Mouse (Mus musculus) liver, embryonic 16.5 days (tissue): ENCODE results near the gene Rnf186. TPM values are rescaled to one million over a fixed set of nuclear protein-coding genes. Genes with fewer than 3 reads are reported as not detected.
A peak's percentile ranks its signal among the peaks of the same experiment; 100 is the strongest.
"Not testable (repeated sequence)": the region's sequence is repeated elsewhere in the genome, so short reads cannot be mapped to it uniquely, and the experiment has no call there.

Experiments
- ATAC-seq: fragments of 200-750 bp; cut with Nextera tagmentation; 2 replicates; pipeline ENCODE4 v1.8.0; 2017; ENCODE audit warnings: low read depth, mild to moderate bottlenecking, moderate number of reproducible peaks, moderate library complexity
- H3K27ac ChIP-seq: fragments of 300-500 bp; sonication (generic); 2 replicates; pipeline ENCODE4 v1.5.1; 2014; ENCODE audit warnings: mild to moderate bottlenecking, low read length
- H3K27me3 ChIP-seq: fragments of 300-500 bp; sonication (generic); 2 replicates; pipeline ENCODE4 v1.6.1; 2014; ENCODE audit warnings: low read depth, low read length, mixed read lengths; ENCODE audit not compliant: control insufficient read depth, insufficient read depth
- H3K36me3 ChIP-seq: fragments of 300-500 bp; sonication (generic); 2 replicates; pipeline ENCODE4 v1.6.1; 2014; ENCODE audit warnings: mild to moderate bottlenecking; ENCODE audit not compliant: control insufficient read depth, insufficient read depth
- H3K4me1 ChIP-seq: fragments of 300-500 bp; sonication (generic); 2 replicates; pipeline ENCODE4 v1.6.1; 2014; ENCODE audit warnings: low read depth, low read length, mixed read lengths; ENCODE audit not compliant: control insufficient read depth
- H3K4me2 ChIP-seq: fragments of 300-500 bp; sonication (generic); 2 replicates; pipeline ENCODE4 v1.6.1; 2014; ENCODE audit warnings: low read depth, low read length, mixed read lengths
- H3K4me3 ChIP-seq: fragments of 300-500 bp; sonication (generic); 2 replicates; pipeline ENCODE4 v1.5.1; 2014; ENCODE audit warnings: low read depth, mild to moderate bottlenecking, low read length
- H3K9ac ChIP-seq: fragments of 300-500 bp; sonication (generic); 2 replicates; pipeline ENCODE4 v1.6.1; 2014; ENCODE audit warnings: low read depth, low read length
- H3K9me3 ChIP-seq: fragments of 300-500 bp; sonication (generic); replicated peaks from 2 replicates; pipeline ENCODE4 v1.6.1; 2016; ENCODE audit warnings: low read length; ENCODE audit not compliant: control insufficient read depth
- WGBS: fragments of 180-500 bp; shearing (Covaris S2); extraction: QIAGEN DNeasy Blood & Tissue Kit; methylation state at CpG from one replicate; pipeline ENCODE4 v1.1.7; 2014; ENCODE audit not compliant: insufficient replicate concordance; 5-methylcytosine and 5-hydroxymethylcytosine counted together
- polyA plus RNA-seq: library from polyadenylated mRNA; unstranded; fragments of >200 nt; fragmentation: Nextera tagmentation; extraction: Ambion mirVana; gene quantifications from 2 replicates; pipeline ENCODE4 v1.2.1, GENCODE M21; 2015

The Rnf186 gene
- polyA plus RNA-seq, 1 experiment from 2014 or later = 1.1 TPM

- not testable (repeated sequence) for ATAC-seq, H3K9me3 ChIP-seq, H3K27me3 ChIP-seq, H3K4me3 ChIP-seq, H3K4me2 ChIP-seq, H3K9ac ChIP-seq, H3K4me1 ChIP-seq, H3K36me3 ChIP-seq, H3K27ac ChIP-seq
- WGBS = 66% methylated on average over 2 of the region's 2 CpGs
Measured at GRCm38 (mm10) chr4:138974540-138974939, 7.6 kb downstream of the Rnf186 start.

DNA sequence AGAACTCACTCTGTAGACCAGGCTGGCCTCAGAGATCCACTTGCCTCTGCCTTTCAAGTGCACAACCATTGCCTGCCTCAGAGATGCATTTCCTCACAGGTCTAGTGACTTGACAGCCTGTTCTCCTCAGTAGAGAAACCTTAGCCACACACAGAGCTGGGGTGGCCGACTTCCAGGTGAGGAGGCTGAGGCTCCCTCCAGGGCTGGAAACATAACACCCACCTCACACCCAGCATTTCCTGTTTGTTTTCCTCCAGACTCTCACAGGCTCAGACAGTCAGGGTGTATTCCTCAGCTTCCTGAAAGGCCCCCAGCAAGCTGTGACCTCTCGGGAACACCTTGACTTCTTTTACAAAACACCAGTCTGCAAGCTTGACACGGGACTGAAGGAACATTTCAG lies 8.3 kb downstream of the Rnf186 start:
- H3K27ac ChIP-seq = no peak overlapping the region

DNA sequence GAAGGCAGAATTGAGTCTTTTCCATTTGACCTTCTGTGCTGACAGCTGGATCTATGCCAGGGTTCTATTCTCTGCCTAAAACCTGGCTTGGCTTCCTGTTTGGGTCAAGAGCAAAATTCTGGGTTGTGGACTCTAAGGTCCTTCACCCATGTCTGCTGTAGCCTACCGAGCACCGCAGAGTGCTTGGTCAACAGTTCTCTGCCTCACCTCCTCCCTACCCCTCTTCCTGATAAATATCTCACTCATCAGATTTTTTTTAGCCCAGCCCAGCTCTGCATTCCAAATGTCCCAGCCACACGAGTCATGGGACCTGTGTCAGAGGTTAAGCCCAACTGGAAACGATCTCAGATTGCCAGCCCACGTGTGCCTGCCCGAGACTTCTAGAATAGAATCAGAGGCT lies 9.1 kb downstream of the Rnf186 start:
- no peak for ATAC-seq
- H3K36me3 ChIP-seq = no peaks in the 10 kb centered on the region
- peaks cover 7% of the 10 kb centered on the region; the same call in 1 of the 2 replicates for H3K4me1 ChIP-seq
- no peak overlapping the region for H3K4me2 ChIP-seq
- H3K4me3 ChIP-seq = no peak overlapping the region
- H3K9ac ChIP-seq = no peak overlapping the region
- H3K27ac ChIP-seq = no peak overlapping the region
- H3K27me3 ChIP-seq = no peaks in the 10 kb centered on the region
- 63% methylated on average over 6 of the region's 6 CpGs for WGBS
- no peaks in the 10 kb centered on the region for H3K9me3 ChIP-seq

More for the DNA sequence above, 8.3 kb downstream of the Rnf186 start:
- WGBS = 43% methylated on average over 3 of the region's 3 CpGs
- no peak overlapping the region for H3K9ac ChIP-seq
- H3K36me3 ChIP-seq = no peaks in the 10 kb centered on the region
- H3K9me3 ChIP-seq = no peaks in the 10 kb centered on the region
- H3K4me1 ChIP-seq = peaks cover 7% of the 10 kb centered on the region; the same call in 1 of the 2 replicates
- no peaks in the 10 kb centered on the region for H3K27me3 ChIP-seq
- H3K4me2 ChIP-seq = no peak overlapping the region
- H3K4me3 ChIP-seq = no peak overlapping the region
- ATAC-seq = no peak

- Histone ChIP-seq H3K36me3 (no peaks in the 10 kb centered on the region), H3K27me3 (no peaks in the 10 kb centered on the region), H3K4me2 (no peak overlapping the region), H3K27ac (no peak overlapping the region), H3K9me3 (no peaks in the 10 kb centered on the region), H3K9ac (no peak overlapping the region), H3K4me1 (no peaks in the 10 kb centered on the region), H3K4me3 (no peak overlapping the region)
- no peak for ATAC-seq
- WGBS = 73% methylated on average over 8 of the region's 8 CpGs
Measured at GRCm38 (mm10) chr4:138980021-138980420, 13.1 kb downstream of the Rnf186 start.

DNA sequence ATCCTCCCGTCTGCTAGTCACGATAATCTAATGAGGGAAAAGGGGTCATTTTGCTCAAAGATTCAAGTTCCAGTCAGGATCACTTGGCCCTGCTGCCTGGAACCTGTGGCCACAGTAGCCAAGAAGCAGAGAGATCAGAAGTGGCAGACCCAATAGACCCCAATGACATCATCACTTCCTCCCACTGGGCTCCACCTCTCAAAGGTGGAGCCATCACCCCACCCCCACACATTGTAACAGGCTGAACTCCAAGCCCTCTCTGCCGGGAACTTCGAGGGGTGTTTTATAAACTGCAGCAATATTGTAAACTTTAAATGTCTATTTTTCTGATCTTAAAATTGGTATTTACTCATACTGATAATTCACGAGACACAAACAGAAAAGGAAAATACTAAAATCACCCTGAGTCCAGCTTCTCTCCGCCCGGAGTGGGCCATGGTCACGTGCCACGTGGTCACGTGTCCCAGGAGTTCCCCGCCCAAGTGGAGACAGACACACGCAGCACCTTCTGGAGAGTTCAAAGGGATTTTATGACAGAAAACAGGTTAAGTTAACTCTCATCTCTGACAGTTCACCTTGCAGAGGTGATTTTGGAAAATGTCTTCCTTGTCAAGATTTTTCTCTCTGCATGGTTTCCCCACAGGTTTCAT lies 14.0 kb downstream of the Rnf186 start:
- WGBS = 30% methylated on average over 12 of the region's 12 CpGs
- no peaks in the 10 kb centered on the region; the same call in 1 of the 2 replicates for H3K4me1 ChIP-seq
- no peaks in the 10 kb centered on the region for H3K36me3 ChIP-seq
- no peak overlapping the region for H3K4me2 ChIP-seq
- ATAC-seq = 0 out of 2 replicates have a peak, but pooled peaks have one; percentile 43
- no peaks in the 10 kb centered on the region for H3K9me3 ChIP-seq
- H3K27me3 ChIP-seq = no peaks in the 10 kb centered on the region
- no peak overlapping the region for H3K27ac ChIP-seq
- no peak overlapping the region for H3K9ac ChIP-seq
- no peak overlapping the region for H3K4me3 ChIP-seq

DNA sequence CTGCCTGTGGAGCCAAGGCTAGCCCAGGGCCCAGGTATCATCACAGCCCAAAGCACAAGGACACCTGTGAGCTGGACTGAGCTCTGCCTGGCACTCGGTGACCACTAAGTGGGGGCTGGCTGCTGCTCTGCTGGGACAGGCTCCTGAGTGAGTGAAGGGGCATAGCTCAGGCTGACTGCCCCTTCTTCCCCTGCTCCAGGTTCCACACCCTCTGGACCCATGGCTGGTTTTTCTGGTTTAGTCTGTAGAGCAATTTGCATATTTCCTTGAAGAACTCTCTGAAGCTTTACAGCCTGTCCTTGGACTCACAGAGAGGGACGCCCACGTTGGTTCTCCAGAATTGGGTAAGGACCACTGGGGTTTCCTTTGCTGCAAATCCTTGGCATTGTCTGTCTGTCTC lies 16.5 kb downstream of the Rnf186 start:
- 70% methylated on average over 3 of the region's 3 CpGs for WGBS
- no peaks in the 10 kb centered on the region; the same call in 1 of the 2 replicates for H3K4me1 ChIP-seq
- H3K9ac ChIP-seq = no peak overlapping the region
- no peak overlapping the region for H3K27ac ChIP-seq
- H3K4me3 ChIP-seq = no peak overlapping the region
- ATAC-seq = no peak
- H3K9me3 ChIP-seq = no peaks in the 10 kb centered on the region
- no peaks in the 10 kb centered on the region for H3K36me3 ChIP-seq
- H3K27me3 ChIP-seq = no peaks in the 10 kb centered on the region
- no peak overlapping the region for H3K4me2 ChIP-seq

DNA sequence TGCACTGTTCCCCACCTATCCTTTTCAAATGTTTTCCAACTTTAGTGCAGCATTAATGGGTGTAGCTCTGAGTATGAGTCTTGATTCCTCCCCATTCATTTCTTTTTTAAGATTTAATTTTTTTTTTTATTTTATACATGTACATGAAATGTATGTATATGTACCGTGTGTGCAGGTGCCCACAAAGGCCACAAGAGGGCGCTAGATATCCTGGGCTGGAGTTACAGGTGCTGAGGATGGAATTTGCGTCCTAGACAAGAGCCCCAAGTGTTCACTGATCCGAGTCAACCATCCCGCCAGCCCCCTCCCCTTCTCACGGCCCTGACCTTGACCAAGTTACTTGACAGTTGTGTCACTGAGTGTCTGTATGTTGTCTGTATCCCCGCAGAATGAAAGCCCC lies 17.8 kb downstream of the Rnf186 start:
- H3K9ac ChIP-seq = no peak overlapping the region
- no peaks in the 10 kb centered on the region for H3K27me3 ChIP-seq
- no peak overlapping the region for H3K4me2 ChIP-seq
- H3K9me3 ChIP-seq = no peaks in the 10 kb centered on the region
- H3K4me3 ChIP-seq = no peak overlapping the region
- no peak overlapping the region for H3K27ac ChIP-seq
- H3K36me3 ChIP-seq = no peaks in the 10 kb centered on the region
- 56% methylated on average over 7 of the region's 7 CpGs for WGBS
- no peak for ATAC-seq
- no peaks in the 10 kb centered on the region; the same call in 1 of the 2 replicates for H3K4me1 ChIP-seq

DNA sequence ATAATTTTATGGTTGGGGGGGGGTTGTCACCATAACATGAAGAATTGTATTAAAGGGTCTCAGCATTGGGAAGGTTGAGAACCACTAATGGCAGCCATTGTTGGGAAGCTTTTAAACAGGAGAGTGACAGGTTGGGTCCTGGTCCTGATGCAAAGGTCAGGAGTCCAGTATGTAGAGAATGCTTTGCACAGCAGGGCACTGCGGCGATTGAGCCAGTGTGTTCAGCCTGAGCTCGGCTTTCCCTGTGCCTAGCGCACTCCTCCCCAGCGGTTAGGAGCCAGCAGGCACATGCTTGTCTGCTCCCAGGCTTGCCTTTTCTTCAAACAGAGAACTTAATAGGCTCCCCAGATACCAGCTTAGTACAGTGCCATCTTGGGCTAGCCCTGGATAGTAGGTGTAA lies 19.4 kb downstream of the Rnf186 start:
- ATAC-seq = peak; percentile 27; the same call in 1 of the 2 replicates
- Histone ChIP-seq H3K27me3 (no peaks in the 10 kb centered on the region), H3K4me3 (no peak overlapping the region), H3K36me3 (no peaks in the 10 kb centered on the region), H3K4me1 (no peaks in the 10 kb centered on the region; the same call in 1 of the 2 replicates), H3K9me3 (no peaks in the 10 kb centered on the region), H3K4me2 (no peak overlapping the region), H3K9ac (no peak overlapping the region), H3K27ac (no peak overlapping the region)
- WGBS = 52% methylated on average over 5 of the region's 5 CpGs

GRCm38 (mm10) chr4:138994389-138994788 lies 27.5 kb downstream of the Rnf186 start:
- no peaks in the 10 kb centered on the region for H3K27me3 ChIP-seq
- H3K36me3 ChIP-seq = peaks cover 3% of the 10 kb centered on the region
- no peak overlapping the region for H3K4me2 ChIP-seq
- H3K9ac ChIP-seq = no peak overlapping the region
- ATAC-seq = no peak
- no peaks in the 10 kb centered on the region for H3K4me1 ChIP-seq
- 62% methylated on average over 3 of the region's 3 CpGs for WGBS
- H3K4me3 ChIP-seq = no peak overlapping the region
- H3K9me3 ChIP-seq = no peaks in the 10 kb centered on the region
- H3K27ac ChIP-seq = no peak overlapping the region
